Mouse (Mus musculus) granulocyte monocyte progenitor cell, adult 5-6 weeks (primary cell): ENCODE data around the gene Gm5724. TPM values are rescaled to one million over a fixed set of nuclear protein-coding genes. Genes with fewer than 3 reads are reported as not detected.

Experiments used
- ATAC-seq: replicated peaks from 2 replicates; pipeline ENCODE4 v1.8.0; 2016; ENCODE audit warnings: mild to moderate bottlenecking, moderate TSS enrichment, inconsistent platforms; ENCODE audit not compliant: poor library complexity, severe bottlenecking
- total RNA-seq, 2 experiments: library from RNA; stranded (forward) in 1 of 2; stranded (reverse) in 1 of 2; fragments of 200-712, 200-1000 nt in 1 of 2; fragments of >200 nt in 1 of 2; fragmentation: Nextera tagmentation in 1 of 2; gene quantifications; 2 replicates each; pipeline ENCODE4 v1.2.3; 2014 to 2017

Gm5724 gene
- not detected in 2 replicates for total RNA-seq (2014; fragmentation: Nextera tagmentation)
- not detected in 2 replicates for total RNA-seq (2017)

DNA sequence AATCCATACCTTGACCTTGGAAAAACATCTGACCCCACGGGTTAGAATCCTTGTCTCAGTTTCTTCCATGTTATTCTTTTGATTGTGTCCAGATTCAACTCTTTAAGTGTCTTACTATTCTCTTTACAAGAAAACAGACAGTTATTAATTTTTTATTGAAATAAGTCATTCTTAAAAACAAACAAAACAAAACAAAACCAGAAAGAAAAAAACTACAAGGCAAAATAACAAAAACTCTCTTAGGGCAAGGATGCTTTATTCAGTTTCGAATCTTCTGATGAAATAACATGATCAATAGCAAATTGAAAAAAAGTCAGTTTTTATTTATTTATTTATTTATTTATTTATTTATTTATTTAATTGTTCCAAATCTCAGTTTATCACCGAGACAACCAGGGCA, at the start of gene Gm5724:
Gene Gm5724, minus strand, starts transcription at position 101 of the 400 bp plus-strand sequence.
- ATAC-seq = no peak

- no peak for ATAC-seq
These were observed 24.2 kb upstream of the Gm5724 start for GRCm38 (mm10) chr6:141797837-141798236.

GRCm38 (mm10) chr6:141774476-141774875, 866 bp upstream of the Gm5724 start:
- no peak for ATAC-seq

DNA sequence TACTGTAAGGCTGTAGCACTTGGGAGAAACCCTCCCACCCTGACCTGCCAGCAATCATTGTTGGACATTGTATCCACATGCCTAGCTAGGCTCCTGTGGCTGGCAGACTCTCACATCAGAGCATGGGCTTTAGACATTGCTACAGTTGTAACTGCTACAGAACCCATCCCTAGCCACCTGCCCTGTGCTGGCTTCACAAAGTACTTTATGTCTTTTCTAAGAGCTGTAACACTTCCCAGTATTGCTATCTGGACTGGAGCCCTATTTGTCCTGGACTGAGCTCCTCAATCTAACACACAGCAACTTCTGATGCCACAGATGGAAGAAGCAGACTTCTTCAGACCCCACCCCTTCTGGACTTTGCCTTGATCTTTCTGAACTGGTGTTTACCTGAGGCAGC, 82.4 kb downstream of the Gm5724 start:
- ATAC-seq = no peak

DNA sequence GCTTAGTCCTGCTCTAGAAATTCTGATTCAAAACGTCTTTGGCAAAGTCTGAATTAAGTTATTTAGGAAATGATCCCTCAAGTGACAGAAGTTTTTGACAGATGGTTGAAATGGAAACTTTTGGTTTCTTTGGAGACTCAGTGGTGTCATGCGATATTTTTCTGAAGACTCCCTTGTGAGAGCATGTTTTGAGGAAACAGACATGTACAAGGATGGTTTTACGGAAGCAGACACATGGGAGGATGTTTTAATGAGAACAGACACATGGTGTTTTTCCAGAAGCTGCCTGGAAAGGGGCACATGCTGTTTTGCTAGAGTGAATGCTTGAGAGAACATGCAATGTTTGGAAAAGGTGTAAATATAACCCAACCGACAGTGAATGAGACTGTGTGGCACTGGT, 86.6 kb downstream of the Gm5724 start:
- ATAC-seq = no peak

Other genes with a start within 250 kb of the Gm5724 start
- not detected in 2 replicates for gene Slco1c1, start 249.4 kb downstream of the Gm5724 start, total RNA-seq (2014; fragmentation: Nextera tagmentation)
- gene Slco1c1, start 249.4 kb downstream of the Gm5724 start, total RNA-seq (2017) = not detected in 2 replicates
- not detected in 2 replicates for gene Slco1b2, start 144.3 kb downstream of the Gm5724 start, total RNA-seq (2014; fragmentation: Nextera tagmentation)
- not detected in 2 replicates for gene Slco1b2, start 144.3 kb downstream of the Gm5724 start, total RNA-seq (2017)
- not detected in 2 replicates for gene Slco1a4, start 82.4 kb upstream of the Gm5724 start, total RNA-seq (2014; fragmentation: Nextera tagmentation)
- gene Slco1a4, start 82.4 kb upstream of the Gm5724 start, total RNA-seq (2017) = not detected in 2 replicates
- gene Slco1a1, start 173.2 kb upstream of the Gm5724 start, total RNA-seq (2014; fragmentation: Nextera tagmentation) = not detected in 2 replicates
- gene Slco1a1, start 173.2 kb upstream of the Gm5724 start, total RNA-seq (2017) = not detected in 2 replicates
- not detected in 2 replicates for gene Gm6614, start 237.6 kb upstream of the Gm5724 start, total RNA-seq (2014; fragmentation: Nextera tagmentation)
- gene Gm6614, start 237.6 kb upstream of the Gm5724 start, total RNA-seq (2017) = not detected in 2 replicates